Mouse (Mus musculus): ENCODE results near the gene Cotl1.
"Not testable (repeated sequence)": the region's sequence is repeated elsewhere in the genome, so short reads cannot be mapped to it uniquely, and the experiment has no call there.

- not testable (repeated sequence) for TF ChIP-seq CTCF, EP300 (IDR thresholded peaks at IDR 0.05; ENCODE audit: low read depth)
Measured at GRCm38 (mm10) chr8:119845741-119846140, 5.4 kb upstream of the Cotl1 start.
